Mouse (Mus musculus) brain, embryonic 14.5 days (tissue): ENCODE data around the gene Stap1.

Experiments used
- CTCF ChIP-seq: fragments of 200-500 bp; IDR thresholded peaks from 2 replicates; pipeline ENCODE4 v1.5.1; 2012; ENCODE audit warnings: inconsistent platforms, mild to moderate bottlenecking, moderate library complexity, borderline replicate concordance; ENCODE audit not compliant: insufficient read depth, insufficient read length; ENCODE audit errors: extremely low read depth
- POLR2A ChIP-seq: fragments of 200-500 bp; IDR thresholded peaks from 2 replicates; pipeline ENCODE4 v1.6.1; 2012; ENCODE audit warnings: mild to moderate bottlenecking, inconsistent platforms, borderline replicate concordance; ENCODE audit not compliant: poor library complexity, insufficient read depth, insufficient read length, severe bottlenecking; ENCODE audit errors: extremely low read depth

DNA sequence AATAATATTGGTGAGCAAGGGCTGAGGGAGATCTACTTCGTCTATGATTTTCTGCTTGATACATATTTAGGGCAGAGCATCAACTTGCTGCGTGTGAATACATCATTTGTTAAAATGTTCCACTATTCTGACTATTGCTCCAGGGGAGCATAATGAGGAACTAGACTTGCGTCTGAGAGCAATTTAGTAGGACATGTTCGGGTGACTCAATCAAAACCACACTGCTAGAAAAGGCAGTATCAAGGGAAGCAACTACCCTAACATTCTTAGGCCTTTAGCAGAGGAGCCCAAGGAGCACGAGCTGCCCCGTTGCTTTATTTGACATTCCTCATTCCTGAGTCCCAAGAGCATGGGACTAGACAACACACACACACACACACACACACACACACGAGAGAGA, 13.4 kb downstream of the Stap1 start:
- TF ChIP-seq POLR2A: no peak
- no peak for TF ChIP-seq CTCF
